Mouse (Mus musculus) stomach, embryonic 16.5 days (tissue): ENCODE data around the gene Gm13277. TPM values are rescaled to one million over a fixed set of nuclear protein-coding genes. Genes with fewer than 3 reads are reported as not detected.
A peak's percentile ranks its signal among the peaks of the same experiment; 100 is the strongest.
"Not testable (repeated sequence)": the region's sequence is repeated elsewhere in the genome, so short reads cannot be mapped to it uniquely, and the experiment has no call there.

Source experiments
- ATAC-seq: fragments of 200-750 bp; cut with Nextera tagmentation; 2 replicates; pipeline ENCODE4 v1.8.0; 2017; ENCODE audit warnings: moderate number of reproducible peaks, moderate TSS enrichment; ENCODE audit not compliant: insufficient read depth, low FRiP score
- H3K27ac ChIP-seq: fragments of 300-500 bp; sonication (generic); 2 replicates; pipeline ENCODE4 v1.5.1; 2014; ENCODE audit warnings: low read length
- H3K27me3 ChIP-seq: fragments of 300-500 bp; sonication (generic); 2 replicates; pipeline ENCODE4 v1.6.1; 2014; ENCODE audit warnings: low read length, control low read depth, mixed read lengths; ENCODE audit not compliant: control insufficient read depth, insufficient read depth
- H3K36me3 ChIP-seq: fragments of 300-500 bp; sonication (generic); 2 replicates; pipeline ENCODE4 v1.6.1; 2014; ENCODE audit warnings: low read length; ENCODE audit not compliant: control insufficient read depth, insufficient read depth
- H3K4me1 ChIP-seq: fragments of 300-500 bp; sonication (generic); 2 replicates; pipeline ENCODE4 v1.6.1; 2014; ENCODE audit warnings: low read length, control low read depth, mixed read lengths; ENCODE audit not compliant: control insufficient read depth, insufficient read depth
- H3K4me2 ChIP-seq: fragments of 300-500 bp; sonication (generic); 2 replicates; pipeline ENCODE4 v1.6.1; 2014; ENCODE audit warnings: low read depth, low read length, mixed read lengths
- H3K4me3 ChIP-seq: fragments of 300-500 bp; sonication (generic); replicated peaks from 2 replicates; pipeline ENCODE4 v1.5.1; 2014; ENCODE audit warnings: mild to moderate bottlenecking, low read length
- H3K9ac ChIP-seq: fragments of 300-500 bp; sonication (generic); 2 replicates; pipeline ENCODE4 v1.6.1; 2014; ENCODE audit warnings: low read length
- H3K9me3 ChIP-seq: fragments of 300-500 bp; sonication (generic); replicated peaks from 2 replicates; pipeline ENCODE4 v1.6.1; 2016; ENCODE audit warnings: low read length, control low read depth; ENCODE audit not compliant: control insufficient read depth
- WGBS: fragments of 180-500 bp; shearing (Covaris S2); extraction: QIAGEN DNeasy Blood & Tissue Kit; methylation state at CpG from one replicate; pipeline ENCODE4 v1.1.7; 2014; 5-methylcytosine and 5-hydroxymethylcytosine counted together
- polyA plus RNA-seq: library from polyadenylated mRNA; unstranded; fragments of >200 nt; fragmentation: Nextera tagmentation; extraction: Ambion mirVana; gene quantifications from 2 replicates; pipeline ENCODE4 v1.2.1, GENCODE M21; 2015

Gene Gm13277
- not detected in 2 replicates for polyA plus RNA-seq

DNA sequence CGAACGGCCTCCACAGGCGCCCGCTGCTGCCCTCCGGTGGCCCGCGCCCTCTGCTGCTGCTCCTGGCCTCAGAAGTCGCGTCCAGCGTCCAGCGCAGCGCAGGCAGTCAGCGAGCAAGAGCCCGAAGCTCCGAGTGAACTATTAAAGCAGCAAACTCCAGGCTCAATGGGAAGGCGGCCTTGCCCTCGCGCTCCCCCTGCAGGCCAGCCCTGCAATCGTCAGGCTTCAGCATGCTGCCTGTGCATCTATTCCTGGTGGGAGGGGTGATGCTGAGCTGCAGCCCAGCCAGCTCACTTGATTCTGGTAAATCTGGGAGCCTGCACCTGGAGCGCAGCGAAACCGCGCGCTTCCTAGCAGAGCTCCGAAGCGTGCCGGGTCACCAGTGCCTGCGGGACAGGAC lies at the start of gene Gm13277:
TSS of gene Gm13277 (plus strand) at position 231 of the 400 bp plus-strand sequence.
- not testable (repeated sequence) for H3K36me3 ChIP-seq, H3K4me2 ChIP-seq, H3K9ac ChIP-seq, H3K4me3 ChIP-seq, H3K9me3 ChIP-seq, ATAC-seq, H3K4me1 ChIP-seq, H3K27me3 ChIP-seq, H3K27ac ChIP-seq
- WGBS: 0% methylated on average over 3 of the region's 28 CpGs

DNA sequence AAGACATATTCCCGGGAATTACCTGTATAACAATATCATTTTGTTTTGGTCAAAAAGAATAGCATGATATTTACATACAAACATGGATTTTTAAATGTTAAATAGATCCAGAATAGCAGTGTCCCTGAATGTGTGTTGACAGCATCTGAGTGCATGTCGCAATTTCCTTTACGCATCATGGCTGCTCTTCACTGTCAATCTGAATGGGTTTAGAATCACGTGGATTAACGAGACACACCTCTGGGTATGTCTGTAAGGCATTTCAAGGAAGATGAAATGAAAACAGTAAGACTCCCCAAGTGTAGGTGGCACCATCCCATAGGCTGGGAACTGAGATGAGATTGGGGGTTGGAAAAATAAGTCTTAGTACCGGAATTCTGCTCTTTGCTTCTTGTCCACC lies 49.4 kb upstream of the Gm13277 start:
- no peak overlapping the region for H3K9ac ChIP-seq
- no peak overlapping the region for H3K27ac ChIP-seq
- H3K36me3 ChIP-seq: no peaks in the 10 kb centered on the region
- H3K9me3 ChIP-seq: no peaks in the 10 kb centered on the region
- no peak overlapping the region for H3K4me3 ChIP-seq
- no peaks in the 10 kb centered on the region for H3K27me3 ChIP-seq
- 88% methylated on average over 6 of the region's 6 CpGs for WGBS
- no peak overlapping the region for H3K4me2 ChIP-seq
- ATAC-seq: no peak
- H3K4me1 ChIP-seq: 0 out of 2 replicates have a peak, but pooled peaks cover 6% of the 10 kb centered on the region

DNA sequence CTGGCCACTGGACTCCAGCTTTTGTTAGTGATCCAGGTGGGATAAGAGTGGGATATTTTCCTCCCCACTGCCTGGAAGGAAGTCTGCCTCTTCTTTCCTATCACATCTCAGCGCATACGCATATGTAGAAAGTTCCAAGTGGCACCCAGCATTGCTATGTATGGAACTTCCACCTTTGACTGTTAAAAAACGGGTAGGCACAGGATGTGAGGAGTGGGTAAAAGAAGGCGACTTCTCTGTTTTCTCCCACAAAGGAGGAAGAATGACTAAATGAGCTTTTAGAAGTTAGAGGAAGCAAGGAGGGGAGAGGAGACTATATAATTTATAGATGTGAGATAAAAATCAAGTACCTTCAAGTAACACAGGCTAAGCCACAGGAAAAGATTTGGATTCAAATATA lies 47.0 kb upstream of the Gm13277 start:
- Histone ChIP-seq H3K4me1 (0 out of 2 replicates have a peak, but pooled peaks cover 6% of the 10 kb centered on the region), H3K9ac (no peak overlapping the region), H3K36me3 (no peaks in the 10 kb centered on the region), H3K9me3 (no peaks in the 10 kb centered on the region), H3K27ac (no peak overlapping the region), H3K27me3 (no peaks in the 10 kb centered on the region), H3K4me3 (no peak overlapping the region), H3K4me2 (no peak overlapping the region)
- ATAC-seq: no peak
- WGBS: 84% methylated on average over 4 of the region's 4 CpGs

DNA sequence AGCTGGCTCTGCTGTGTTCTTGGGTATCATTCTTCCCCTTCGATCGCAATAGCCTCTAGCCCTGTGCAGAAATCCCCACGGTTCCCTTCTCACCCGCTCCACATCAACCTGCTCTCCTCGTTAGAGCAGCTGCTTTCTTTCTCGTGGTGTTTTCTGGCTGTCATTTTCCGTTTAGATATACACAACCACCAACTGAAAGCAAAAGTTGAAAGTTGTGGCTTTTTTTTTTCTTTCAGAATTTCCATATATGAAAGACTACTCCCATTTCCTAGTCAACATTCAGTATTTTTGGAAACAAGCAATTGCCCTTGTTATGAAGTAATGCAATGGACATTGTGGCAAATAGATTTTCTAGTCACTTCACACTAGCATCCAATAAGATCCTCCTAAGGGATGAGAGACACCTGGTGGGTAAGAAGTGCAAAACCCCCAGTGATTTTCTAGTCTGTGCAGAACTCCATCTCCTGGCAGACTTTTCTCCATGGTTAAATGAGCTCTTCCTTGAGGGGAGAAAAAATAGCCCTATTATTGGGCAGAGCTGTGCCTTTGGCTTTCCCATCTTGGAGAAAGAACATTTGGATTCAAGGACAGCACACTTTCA lies 45.6 kb upstream of the Gm13277 start:
- no peaks in the 10 kb centered on the region for H3K36me3 ChIP-seq
- H3K9ac ChIP-seq: no peak overlapping the region
- 43% methylated on average over 7 of the region's 7 CpGs for WGBS
- H3K27ac ChIP-seq: 0 out of 2 replicates have a peak overlapping the region, but pooled peaks have one; percentile 36
- H3K9me3 ChIP-seq: no peaks in the 10 kb centered on the region
- no peaks in the 10 kb centered on the region for H3K27me3 ChIP-seq
- no peak overlapping the region for H3K4me3 ChIP-seq
- no peak for ATAC-seq
- no peak overlapping the region for H3K4me2 ChIP-seq
- 0 out of 2 replicates have a peak, but pooled peaks cover 6% of the 10 kb centered on the region for H3K4me1 ChIP-seq

DNA sequence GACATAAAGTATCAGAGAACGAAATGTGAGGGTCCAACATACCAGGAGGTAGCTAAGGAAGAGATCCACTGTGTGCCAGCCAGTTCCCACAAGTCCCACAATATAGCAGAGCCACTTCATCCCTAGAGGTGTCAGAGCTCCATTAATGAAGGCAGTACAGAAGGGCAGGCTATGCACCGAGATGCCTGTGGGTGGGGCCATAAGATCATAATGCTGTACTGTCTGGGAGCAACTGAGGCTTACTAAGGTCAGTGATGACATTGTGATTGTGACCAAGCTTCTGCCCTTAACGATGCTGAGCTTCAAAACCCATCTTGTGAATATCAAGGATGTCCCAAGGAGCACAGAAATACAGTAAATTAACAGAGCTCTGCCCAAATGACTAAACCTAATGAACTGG lies 44.2 kb upstream of the Gm13277 start:
- H3K27me3 ChIP-seq: no peaks in the 10 kb centered on the region
- 0 out of 2 replicates have a peak, but pooled peaks cover 6% of the 10 kb centered on the region for H3K4me1 ChIP-seq
- no peak for ATAC-seq
- no peaks in the 10 kb centered on the region for H3K36me3 ChIP-seq
- WGBS: 63% methylated on average over 3 of the region's 3 CpGs
- H3K4me3 ChIP-seq: no peak overlapping the region
- no peak overlapping the region for H3K4me2 ChIP-seq
- H3K9me3 ChIP-seq: no peaks in the 10 kb centered on the region
- no peak overlapping the region for H3K9ac ChIP-seq
- no peak overlapping the region for H3K27ac ChIP-seq

DNA sequence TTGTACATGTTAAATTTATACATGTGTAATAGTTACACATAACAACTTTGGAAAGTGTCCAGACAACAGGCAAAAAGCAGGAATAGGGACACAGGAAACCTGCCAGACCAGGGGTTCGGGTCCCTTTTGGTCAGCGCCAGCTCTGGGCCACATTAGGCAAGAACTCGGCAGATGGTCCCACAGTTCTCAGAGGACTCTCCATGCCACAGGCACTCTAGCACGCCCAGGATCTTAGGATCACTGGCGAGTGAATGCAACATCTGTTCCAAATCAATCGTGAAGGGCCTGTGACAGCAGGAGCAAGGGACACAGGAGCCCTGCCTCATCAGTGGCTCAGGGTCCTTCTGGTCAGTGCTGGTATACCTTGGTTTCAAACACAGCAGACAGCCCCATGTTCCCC lies 38.5 kb upstream of the Gm13277 start:
- no peaks in the 10 kb centered on the region for H3K9me3 ChIP-seq
- no peaks in the 10 kb centered on the region for H3K4me1 ChIP-seq
- no peak for ATAC-seq
- no peaks in the 10 kb centered on the region for H3K27me3 ChIP-seq
- no peaks in the 10 kb centered on the region for H3K36me3 ChIP-seq
- no peak overlapping the region for H3K4me3 ChIP-seq
- H3K9ac ChIP-seq: no peak overlapping the region
- no peak overlapping the region for H3K4me2 ChIP-seq
- WGBS: 57% methylated on average over 6 of the region's 6 CpGs
- no peak overlapping the region for H3K27ac ChIP-seq

DNA sequence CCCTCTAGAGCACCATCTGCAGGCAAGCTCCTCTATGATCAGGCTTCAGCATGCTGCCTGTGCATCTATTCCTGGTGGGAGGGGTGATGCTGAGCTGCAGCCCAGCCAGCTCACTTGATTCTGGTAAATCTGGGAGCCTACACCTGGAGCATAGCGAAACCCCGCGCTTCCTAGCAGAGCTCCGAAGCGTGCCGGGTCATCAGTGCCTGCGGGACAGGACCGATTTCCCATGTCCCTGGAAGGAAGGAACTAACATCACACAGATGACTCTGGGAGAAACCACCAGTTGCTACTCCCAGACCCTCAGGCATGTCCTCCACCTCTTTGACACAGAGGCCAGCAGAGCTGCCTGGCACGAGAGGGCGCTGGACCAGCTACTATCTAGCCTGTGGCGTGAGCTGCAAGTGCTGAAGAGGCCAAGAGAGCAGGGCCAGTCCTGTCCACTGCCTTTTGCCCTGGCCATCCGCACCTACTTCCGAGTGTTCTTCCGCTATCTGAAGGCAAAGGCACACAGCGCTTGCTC lies 33.6 kb upstream of the Gm13277 start, which contains the start of gene Gm13271:
TSS of gene Gm13271 (plus strand) at position 51 of the 523 bp plus-strand sequence.
- whole genome bisulfite sequencing: 76% methylated on average over 15 of the region's 15 CpGs
- not testable (repeated sequence) for H3K4me3 ChIP-seq, H3K27ac ChIP-seq, H3K9me3 ChIP-seq, H3K4me1 ChIP-seq, H3K36me3 ChIP-seq, ATAC-seq, H3K27me3 ChIP-seq, H3K4me2 ChIP-seq, H3K9ac ChIP-seq

DNA sequence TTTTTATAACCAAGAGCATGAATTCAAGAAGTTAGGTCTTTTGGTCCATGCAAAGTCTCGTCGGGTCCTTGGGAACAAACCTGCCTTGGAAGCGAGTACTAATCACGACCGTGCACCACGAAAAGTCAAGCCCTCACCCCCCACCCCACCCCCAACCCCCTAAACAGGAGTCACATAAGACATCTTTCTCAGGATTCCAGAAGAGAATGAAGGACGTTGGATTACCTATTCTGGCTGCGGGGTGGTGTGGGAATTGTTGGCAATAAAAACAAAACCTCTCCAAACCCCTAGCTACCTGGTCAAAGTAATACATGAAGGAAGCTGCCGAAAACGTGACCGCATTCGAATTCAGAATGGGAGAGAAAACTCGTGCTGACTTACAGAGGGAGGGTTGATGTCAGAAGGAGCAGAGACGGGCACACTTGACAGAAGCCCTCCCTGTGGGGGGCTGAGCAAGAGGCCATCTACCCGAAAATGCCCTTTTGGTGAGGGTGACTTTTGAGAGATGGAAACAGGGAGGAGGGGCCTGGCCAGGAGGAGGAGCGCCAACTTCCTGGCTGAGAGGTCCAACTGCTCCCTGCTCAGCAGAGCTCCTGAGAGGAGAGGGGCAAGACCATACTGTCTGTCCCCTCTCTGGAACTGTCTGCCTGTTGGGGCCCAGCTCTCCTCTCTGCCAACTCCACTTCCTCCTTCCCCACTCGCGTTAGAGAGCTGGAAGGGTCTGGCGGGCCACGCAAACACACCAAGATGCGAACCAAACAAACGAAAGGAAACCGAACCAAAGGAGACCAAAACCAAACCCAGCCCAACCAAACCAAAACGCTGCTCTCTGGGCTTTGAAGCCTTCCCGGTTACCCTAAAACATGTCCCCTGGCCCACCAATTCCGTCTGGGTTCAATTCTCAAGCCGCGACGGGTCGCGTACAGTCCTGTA lies 31.6 kb upstream of the Gm13277 start:
- not testable (repeated sequence) for H3K27me3 ChIP-seq, ATAC-seq
- H3K4me2 ChIP-seq: peak overlapping the region; percentile 64

DNA sequence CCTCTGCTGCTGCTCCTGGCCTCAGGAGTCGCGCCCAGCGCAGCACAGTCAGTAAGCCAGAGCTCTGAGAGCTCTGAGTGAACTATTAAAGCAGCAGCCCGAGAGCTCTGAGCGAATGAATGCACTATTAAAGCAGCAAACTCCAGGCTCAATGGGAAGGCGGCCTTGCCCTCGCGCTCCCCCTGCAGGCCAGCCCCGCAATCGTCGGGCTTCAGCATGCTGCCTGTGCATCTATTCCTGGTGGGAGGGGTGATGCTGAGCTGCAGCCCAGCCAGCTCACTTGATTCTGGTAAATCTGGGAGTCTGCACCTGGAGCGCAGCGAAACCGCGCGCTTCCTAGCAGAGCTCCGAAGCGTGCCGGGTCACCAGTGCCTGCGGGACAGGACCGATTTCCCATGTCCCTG lies 30.8 kb upstream of the Gm13277 start:
- Histone ChIP-seq H3K4me3 (peak overlapping the region; percentile 59), H3K4me2 (peak overlapping the region; percentile 64), H3K9ac (peak overlapping the region; percentile 78), H3K27ac (peak overlapping the region; percentile 97)
- H3K36me3 ChIP-seq, H3K4me1 ChIP-seq, H3K27me3 ChIP-seq, H3K9me3 ChIP-seq: not testable (repeated sequence)
- under 1% methylated on average over 16 of the region's 21 CpGs for WGBS
- peak; percentile 100 for ATAC-seq

More for the DNA sequence above, 31.6 kb upstream of the Gm13277 start:
- not testable (repeated sequence) for H3K9me3 ChIP-seq, H3K36me3 ChIP-seq, H3K4me1 ChIP-seq
- Histone ChIP-seq H3K9ac (peak overlapping the region; percentile 78), H3K4me3 (peak overlapping the region; percentile 59), H3K27ac (peak overlapping the region; percentile 97)
- WGBS: 11% methylated on average over 28 of the region's 31 CpGs
